Mouse (Mus musculus) liver, postnatal 0 days (tissue): ENCODE measurements around the gene Dut. TPM values are rescaled to one million over a fixed set of nuclear protein-coding genes. Genes with fewer than 3 reads are reported as not detected.

Experiments
- ATAC-seq: fragments of 200-750 bp; cut with Nextera tagmentation; 2 replicates; pipeline ENCODE4 v1.8.0; 2017; ENCODE audit warnings: mild to moderate bottlenecking, moderate library complexity
- DNase-seq: peaks from one replicate; pipeline ENCODE4 v3.0.0-alpha.2; 2016
- H3K27ac ChIP-seq: fragments of 300-500 bp; sonication (generic); 2 replicates; pipeline ENCODE4 v1.5.1; 2014; ENCODE audit warnings: antibody characterized with exemption, moderate library complexity, mild to moderate bottlenecking, low read depth
- H3K27me3 ChIP-seq: fragments of 300-500 bp; sonication (generic); 2 replicates; pipeline ENCODE4 v1.6.1; 2014; ENCODE audit warnings: low read length, control low read depth, mixed read lengths; ENCODE audit not compliant: insufficient read depth
- H3K36me3 ChIP-seq: fragments of 300-500 bp; sonication (generic); replicated peaks from 2 replicates; pipeline ENCODE4 v1.6.1; 2014; ENCODE audit warnings: mild to moderate bottlenecking, control low read depth, low read length, moderate library complexity, mixed read lengths; ENCODE audit not compliant: insufficient read depth
- H3K4me1 ChIP-seq: fragments of 300-500 bp; sonication (generic); 2 replicates; pipeline ENCODE4 v1.6.1; 2014; ENCODE audit warnings: antibody characterized with exemption, mild to moderate bottlenecking, control low read depth; ENCODE audit not compliant: insufficient read depth
- H3K4me2 ChIP-seq: fragments of 300-500 bp; sonication (generic); 2 replicates; pipeline ENCODE4 v1.6.1; 2014; ENCODE audit warnings: low read depth, mild to moderate bottlenecking, low read length, moderate library complexity, mixed read lengths
- H3K4me3 ChIP-seq: fragments of 300-500 bp; sonication (generic); 2 replicates; pipeline ENCODE4 v1.5.1; 2014; ENCODE audit warnings: low read depth, low read length
- H3K9ac ChIP-seq: fragments of 300-500 bp; sonication (generic); replicated peaks from 2 replicates; pipeline ENCODE4 v1.6.1; 2014; ENCODE audit warnings: mild to moderate bottlenecking, moderate library complexity
- H3K9me3 ChIP-seq: fragments of 300-500 bp; sonication (generic); 2 replicates; pipeline ENCODE4 v1.6.1; 2016; ENCODE audit warnings: mild to moderate bottlenecking, control low read depth, low read length, mixed read lengths
- CTCF ChIP-seq: sonication (generic); IDR thresholded peaks from 2 replicates; pipeline ENCODE4 v1.5.1; 2016; ENCODE audit warnings: antibody characterized with exemption, low read depth
- EP300 ChIP-seq: IDR thresholded peaks from 2 replicates; pipeline ENCODE4 v1.6.1; 2016; ENCODE audit warnings: antibody characterized with exemption, low read depth, mild to moderate bottlenecking
- WGBS: fragments of 180-500 bp; shearing (Covaris S2); extraction: QIAGEN DNeasy Blood & Tissue Kit; methylation state at CpG from one replicate; pipeline ENCODE4 v1.1.7; 2014; ENCODE audit not compliant: insufficient replicate concordance; 5-methylcytosine and 5-hydroxymethylcytosine counted together
- polyA plus RNA-seq: library from polyadenylated mRNA; unstranded; fragments of >200 nt; fragmentation: Nextera tagmentation; extraction: Ambion mirVana; gene quantifications from 2 replicates; pipeline ENCODE4 v1.2.1, GENCODE M21; 2015

Dut gene
- 60.2 and 66.0 TPM in 2 replicates for polyA plus RNA-seq

GRCm38 (mm10) chr2:125247108-125247961 lies at the start of gene Dut:
TSS of gene Dut (plus strand) at chr2:125247190.
- no peak for TF ChIP-seq EP300
- TF ChIP-seq CTCF = peak; percentile 60
- no peaks in the 10 kb centered on the region for H3K9me3 ChIP-seq
- peak within 1 kb of the TSS; percentile 81 for H3K4me3 ChIP-seq
- 2% methylated on average over 83 of the region's 96 CpGs for WGBS
- peaks cover 19% of the 10 kb centered on the region for H3K36me3 ChIP-seq
- H3K27ac ChIP-seq = peak within 1 kb of the TSS; percentile 78
- H3K9ac ChIP-seq = peak within 1 kb of the TSS; percentile 78
- ATAC-seq (peak; percentile 98), DNase-seq (peak; percentile 95)
- peaks cover 18% of the 10 kb centered on the region for H3K4me1 ChIP-seq
- no peaks in the 10 kb centered on the region for H3K27me3 ChIP-seq
- H3K4me2 ChIP-seq = peak within 1 kb of the TSS; percentile 86

DNA sequence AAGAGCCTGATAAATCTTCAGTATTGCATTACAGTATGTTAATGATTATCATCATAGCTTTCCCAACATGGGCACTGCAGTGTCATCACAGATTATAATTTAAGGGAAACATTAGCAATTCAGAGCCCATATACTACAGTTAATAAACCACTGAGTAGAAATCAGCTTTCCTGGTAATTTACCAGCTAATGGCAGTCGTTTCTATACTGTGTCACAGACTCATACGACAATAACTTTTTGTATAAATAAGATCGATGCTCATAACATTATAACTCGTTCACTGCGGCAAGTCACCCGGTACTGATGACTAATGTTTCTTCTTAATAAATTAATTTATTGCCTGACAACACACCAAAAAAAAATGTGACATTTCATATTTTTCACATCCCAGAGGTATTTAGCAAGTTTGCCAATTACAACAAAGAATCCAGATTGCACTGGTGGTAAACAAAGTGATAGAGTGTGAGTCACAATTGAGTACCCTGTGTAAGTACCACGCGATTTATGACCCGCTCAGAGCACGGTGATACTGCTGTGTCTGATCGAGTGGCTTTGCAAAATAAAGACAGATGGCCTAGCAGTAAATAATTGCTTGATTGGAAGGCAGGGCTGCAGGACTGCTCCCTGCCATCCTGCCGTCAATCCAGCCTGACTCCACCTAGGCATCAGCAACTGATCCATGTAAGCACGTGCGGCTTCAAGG lies 37.9 kb upstream of the Dut start:
- H3K4me1 ChIP-seq = no peaks in the 10 kb centered on the region
- H3K36me3 ChIP-seq = no peaks in the 10 kb centered on the region
- TF ChIP-seq EP300 = no peak
- no peak for TF ChIP-seq CTCF
- H3K27ac ChIP-seq = no peak overlapping the region
- H3K4me2 ChIP-seq = no peak overlapping the region
- no peak for DNase-seq
- ATAC-seq = no peak
- no peak overlapping the region for H3K9ac ChIP-seq
- no peaks in the 10 kb centered on the region for H3K27me3 ChIP-seq
- no peak overlapping the region for H3K4me3 ChIP-seq
- H3K9me3 ChIP-seq = no peaks in the 10 kb centered on the region
- WGBS = 76% methylated on average over 14 of the region's 14 CpGs

GRCm38 (mm10) chr2:125211831-125212510 lies 35.0 kb upstream of the Dut start:
- Histone ChIP-seq H3K9me3 (no peaks in the 10 kb centered on the region), H3K4me2 (no peak overlapping the region), H3K27me3 (no peaks in the 10 kb centered on the region), H3K27ac (no peak overlapping the region), H3K4me1 (no peaks in the 10 kb centered on the region), H3K9ac (no peak overlapping the region), H3K36me3 (no peaks in the 10 kb centered on the region), H3K4me3 (no peak overlapping the region)
- DNase-seq (no peak), ATAC-seq (no peak)
- TF ChIP-seq CTCF = no peak
- no peak for TF ChIP-seq EP300
- 62% methylated on average over 10 of the region's 10 CpGs for WGBS

DNA sequence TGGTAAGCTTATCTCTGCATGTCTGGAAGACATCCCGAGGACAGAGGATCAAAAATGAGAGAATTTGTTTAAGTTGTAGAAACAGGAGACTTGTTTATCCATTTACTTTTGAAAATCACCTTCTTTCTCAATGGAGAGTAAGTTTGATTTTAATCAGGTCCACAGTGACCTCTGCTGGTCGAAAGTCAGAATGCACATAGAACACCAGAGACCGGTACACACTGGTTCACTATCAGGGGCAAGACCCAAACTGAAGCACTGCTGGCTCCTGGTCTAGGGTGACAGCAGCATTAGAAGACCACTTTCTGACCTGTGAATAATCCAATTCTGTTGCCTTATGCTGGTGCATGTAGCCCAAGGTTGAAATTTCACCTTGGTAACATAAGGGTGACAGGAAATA lies 32.4 kb upstream of the Dut start:
- no peak overlapping the region for H3K9ac ChIP-seq
- WGBS = 2% methylated on average over 3 of the region's 3 CpGs
- H3K4me3 ChIP-seq = no peak overlapping the region
- no peak overlapping the region for H3K27ac ChIP-seq
- no peaks in the 10 kb centered on the region for H3K27me3 ChIP-seq
- ATAC-seq (no peak), DNase-seq (peak; percentile 75)
- no peaks in the 10 kb centered on the region for H3K36me3 ChIP-seq
- no peaks in the 10 kb centered on the region for H3K9me3 ChIP-seq
- H3K4me2 ChIP-seq = no peak overlapping the region
- TF ChIP-seq EP300 (no peak), CTCF (peak; percentile 81)
- no peaks in the 10 kb centered on the region for H3K4me1 ChIP-seq

GRCm38 (mm10) chr2:125217286-125217685 lies 29.7 kb upstream of the Dut start:
- no peak overlapping the region for H3K27ac ChIP-seq
- H3K4me3 ChIP-seq = no peak overlapping the region
- H3K4me2 ChIP-seq = no peak overlapping the region
- no peak for DNase-seq
- H3K36me3 ChIP-seq = no peaks in the 10 kb centered on the region
- H3K9ac ChIP-seq = no peak overlapping the region
- TF ChIP-seq EP300 (no peak), CTCF (no peak)
- H3K27me3 ChIP-seq = no peaks in the 10 kb centered on the region
- no peaks in the 10 kb centered on the region for H3K4me1 ChIP-seq
- no peak for ATAC-seq
- WGBS = 66% methylated on average over 6 of the region's 6 CpGs
- H3K9me3 ChIP-seq = no peaks in the 10 kb centered on the region

DNA sequence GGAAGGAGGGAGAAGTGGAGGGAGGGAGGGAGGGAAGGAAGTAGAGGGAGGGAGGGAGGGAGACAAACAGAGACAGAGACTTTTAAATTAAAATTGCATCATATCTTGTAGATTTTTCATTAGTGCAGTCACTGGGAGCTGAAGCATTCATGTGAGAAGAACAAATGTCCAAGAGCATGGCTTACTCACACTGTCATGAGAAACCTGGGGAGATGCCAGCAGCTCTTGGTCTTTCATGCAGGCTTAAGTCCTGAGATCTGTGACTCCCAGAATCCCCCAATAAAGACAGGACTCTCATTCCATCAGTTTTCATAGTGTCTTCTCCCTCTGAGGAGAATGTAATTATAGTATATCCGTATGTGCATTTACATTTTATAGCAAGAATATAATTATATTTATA lies 28.4 kb upstream of the Dut start:
- Histone ChIP-seq H3K4me2 (no peak overlapping the region), H3K4me3 (no peak overlapping the region), H3K27me3 (no peaks in the 10 kb centered on the region), H3K9ac (no peak overlapping the region), H3K36me3 (no peaks in the 10 kb centered on the region), H3K27ac (no peak overlapping the region), H3K4me1 (no peaks in the 10 kb centered on the region), H3K9me3 (no peaks in the 10 kb centered on the region)
- WGBS = 80% methylated on average over 1 of the region's 1 CpGs
- TF ChIP-seq CTCF (no peak), EP300 (no peak)
- ATAC-seq = no peak
- no peak for DNase-seq
